Mouse (Mus musculus): ENCODE data around the gene Gm10719. TPM values are rescaled to one million over a fixed set of nuclear protein-coding genes. Genes with fewer than 3 reads are reported as not detected.
A peak's percentile ranks its signal among the peaks of the same experiment; 100 is the strongest.
"Not testable (repeated sequence)": the region's sequence is repeated elsewhere in the genome, so short reads cannot be mapped to it uniquely, and the experiment has no call there.

Gm10719 gene
- polyA plus RNA-seq, 2 experiments, result not detected

DNA sequence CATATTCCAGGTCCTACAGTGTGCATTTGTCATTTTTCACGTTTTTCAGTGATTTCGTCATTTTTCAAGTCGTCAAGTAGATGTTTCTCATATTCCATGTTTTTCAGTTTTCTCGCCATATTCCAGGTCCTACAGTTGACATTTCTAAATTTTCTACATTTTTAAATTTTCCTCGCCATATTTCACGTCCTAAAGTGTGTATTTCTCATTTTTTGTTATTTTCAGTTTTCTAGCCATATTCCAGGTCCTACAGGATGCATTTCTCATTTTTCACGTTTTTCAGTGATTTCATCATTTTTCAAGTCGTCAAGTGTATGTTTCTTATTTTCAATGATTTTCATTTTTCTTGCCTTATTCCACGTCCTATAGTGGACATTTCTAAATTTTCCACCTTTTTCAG is 9.5 kb downstream of the Gm10719 start:
- H3K36me3 ChIP-seq (replicated peaks; ENCODE audit: control insufficient read depth, insufficient read depth, low read depth); ATAC-seq (ENCODE audit: insufficient read depth); DNase-seq (ENCODE audit: low read depth in 3 of 3, low spot score in 3 of 3); H3K9ac ChIP-seq (replicated peaks); H3K4me2 ChIP-seq (ENCODE audit: low read depth); H3K9me3 ChIP-seq (ENCODE audit: control insufficient read depth, low read length); H3K4me1 ChIP-seq (replicated peaks; ENCODE audit: control insufficient read depth in 2 of 2, insufficient read depth in 2 of 2, low read length in 1 of 2); H3K27me3 ChIP-seq (ENCODE audit: control insufficient read depth, insufficient read depth, low read length); H3K4me3 ChIP-seq (ENCODE audit: insufficient read depth in 1 of 2, low read depth in 2 of 2, low read length in 2 of 2); H3K27ac ChIP-seq: not testable (repeated sequence)
- WGBS (ENCODE audit: insufficient replicate concordance), result 55% methylated on average over 9 of the region's 9 CpGs

DNA sequence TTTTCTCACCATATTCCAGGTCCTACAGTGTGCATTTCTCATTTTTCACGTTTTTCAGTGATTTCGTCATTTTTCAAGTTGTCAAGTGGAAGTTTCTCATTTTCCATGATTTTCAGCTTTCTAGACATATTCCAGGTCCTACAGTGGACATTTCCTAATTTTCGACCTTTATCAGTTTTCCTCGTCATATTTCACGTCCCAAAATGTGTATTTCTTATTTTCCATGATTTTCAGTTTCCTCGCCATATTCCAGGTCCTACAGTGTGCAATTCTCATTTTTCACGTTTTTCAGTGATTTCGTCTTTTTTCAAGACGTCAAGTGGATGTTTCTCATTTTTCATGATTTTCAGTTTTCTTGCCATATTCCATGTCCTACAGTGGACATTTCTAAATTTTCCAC is 10.0 kb downstream of the Gm10719 start:
- H3K9me3 ChIP-seq (ENCODE audit: control insufficient read depth, low read length); H3K36me3 ChIP-seq (replicated peaks; ENCODE audit: control insufficient read depth, insufficient read depth, low read depth); H3K27ac ChIP-seq; H3K4me2 ChIP-seq (ENCODE audit: low read depth); H3K27me3 ChIP-seq (ENCODE audit: control insufficient read depth, insufficient read depth, low read length); H3K9ac ChIP-seq (replicated peaks); H3K4me1 ChIP-seq (replicated peaks; ENCODE audit: control insufficient read depth in 2 of 2, insufficient read depth in 2 of 2, low read length in 1 of 2); H3K4me3 ChIP-seq (ENCODE audit: insufficient read depth in 1 of 2, low read depth in 2 of 2, low read length in 2 of 2); ATAC-seq (ENCODE audit: insufficient read depth): not testable (repeated sequence)
- WGBS (ENCODE audit: insufficient replicate concordance), result 59% methylated on average over 9 of the region's 9 CpGs
- peak in 2 of 3 experiments; percentile 52 to 66 for DNase-seq (ENCODE audit: low read depth in 3 of 3, low spot score in 3 of 3)

DNA sequence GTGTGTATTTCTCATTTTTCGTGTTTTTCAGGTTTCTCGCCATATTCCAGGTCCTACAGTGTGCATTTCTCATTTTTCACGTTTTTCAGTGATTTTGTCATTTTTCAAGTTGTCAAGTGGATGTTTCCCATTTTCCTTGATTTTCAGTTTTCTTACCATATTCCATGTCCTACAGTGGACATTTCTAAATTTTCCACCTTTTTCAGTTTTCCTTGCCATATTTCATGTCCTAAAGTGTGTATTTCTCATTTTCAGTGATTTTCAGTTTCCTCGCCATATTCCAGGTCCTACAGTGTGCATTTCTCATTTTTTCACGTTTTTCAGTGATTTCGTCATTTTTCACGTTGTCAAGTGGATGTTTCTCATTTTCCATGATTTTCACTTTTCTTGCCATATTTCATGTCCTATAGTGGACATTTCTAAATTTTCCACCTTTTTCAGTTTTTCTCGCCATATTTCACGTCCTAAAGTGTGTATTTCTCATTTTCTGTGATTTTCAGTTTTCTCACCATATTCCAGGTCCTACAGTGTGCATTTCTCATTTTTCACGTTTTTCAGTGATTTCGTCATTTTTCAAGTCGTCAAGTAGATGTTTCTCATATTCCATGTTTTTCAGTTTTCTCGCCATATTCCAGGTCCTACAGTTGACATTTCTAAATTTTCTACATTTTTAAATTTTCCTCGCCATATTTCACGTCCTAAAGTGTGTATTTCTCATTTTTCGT is 12.2 kb downstream of the Gm10719 start:
- not testable (repeated sequence) for H3K4me1 ChIP-seq (replicated peaks; ENCODE audit: control insufficient read depth in 2 of 2, insufficient read depth in 2 of 2, low read length in 1 of 2); H3K27ac ChIP-seq; H3K4me2 ChIP-seq (ENCODE audit: low read depth); H3K9ac ChIP-seq (replicated peaks); H3K4me3 ChIP-seq (ENCODE audit: insufficient read depth in 1 of 2, low read depth in 2 of 2, low read length in 2 of 2); ATAC-seq (ENCODE audit: insufficient read depth); H3K9me3 ChIP-seq (ENCODE audit: control insufficient read depth, low read length); DNase-seq (ENCODE audit: low read depth in 3 of 3, low spot score in 3 of 3); H3K27me3 ChIP-seq (ENCODE audit: control insufficient read depth, insufficient read depth, low read length); H3K36me3 ChIP-seq (replicated peaks; ENCODE audit: control insufficient read depth, insufficient read depth, low read depth)
- 51% methylated on average over 12 of the region's 16 CpGs for WGBS (ENCODE audit: insufficient replicate concordance)

DNA sequence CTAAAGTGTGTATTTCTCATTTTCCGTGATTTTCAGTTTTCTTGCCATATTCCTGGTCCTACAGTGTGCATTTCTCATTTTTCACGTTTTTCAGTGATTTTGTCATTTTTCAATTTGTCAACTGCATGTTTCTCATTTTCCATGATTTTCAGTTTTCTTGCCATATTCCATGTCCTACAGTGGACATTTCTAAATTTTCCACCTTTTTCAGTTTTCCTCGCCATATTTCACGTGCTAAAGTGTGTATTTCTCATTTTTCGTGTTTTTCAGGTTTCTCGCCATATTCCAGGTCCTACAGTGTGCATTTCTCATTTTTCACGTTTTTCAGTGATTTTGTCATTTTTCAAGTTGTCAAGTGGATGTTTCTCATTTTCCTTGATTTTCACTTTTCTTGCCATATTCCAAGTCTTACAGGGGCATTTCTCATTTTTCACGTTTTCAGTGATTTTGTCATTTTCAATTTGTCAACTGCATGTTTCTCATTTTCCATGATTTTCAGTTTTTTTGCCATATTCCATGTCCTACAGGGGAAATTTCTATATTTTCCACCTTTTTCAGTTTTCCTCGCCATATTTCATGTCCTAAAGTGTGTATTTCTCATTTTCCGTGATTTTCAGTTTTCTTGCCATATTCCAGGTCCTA is 13.6 kb downstream of the Gm10719 start:
- H3K9me3 ChIP-seq (ENCODE audit: control insufficient read depth, low read length); ATAC-seq (ENCODE audit: insufficient read depth); H3K4me3 ChIP-seq (ENCODE audit: insufficient read depth in 1 of 2, low read depth in 2 of 2, low read length in 2 of 2); H3K9ac ChIP-seq (replicated peaks); H3K4me1 ChIP-seq (replicated peaks; ENCODE audit: control insufficient read depth in 2 of 2, insufficient read depth in 2 of 2, low read length in 1 of 2); H3K27ac ChIP-seq; H3K27me3 ChIP-seq (ENCODE audit: control insufficient read depth, insufficient read depth, low read length); H3K36me3 ChIP-seq (replicated peaks; ENCODE audit: control insufficient read depth, insufficient read depth, low read depth); H3K4me2 ChIP-seq (ENCODE audit: low read depth): not testable (repeated sequence)
- 65% methylated on average over 2 of the region's 10 CpGs for WGBS (ENCODE audit: insufficient replicate concordance)
- DNase-seq (ENCODE audit: low read depth in 3 of 3, low spot score in 3 of 3), result peak in 2 of 3 experiments; percentile 96 to 99

DNA sequence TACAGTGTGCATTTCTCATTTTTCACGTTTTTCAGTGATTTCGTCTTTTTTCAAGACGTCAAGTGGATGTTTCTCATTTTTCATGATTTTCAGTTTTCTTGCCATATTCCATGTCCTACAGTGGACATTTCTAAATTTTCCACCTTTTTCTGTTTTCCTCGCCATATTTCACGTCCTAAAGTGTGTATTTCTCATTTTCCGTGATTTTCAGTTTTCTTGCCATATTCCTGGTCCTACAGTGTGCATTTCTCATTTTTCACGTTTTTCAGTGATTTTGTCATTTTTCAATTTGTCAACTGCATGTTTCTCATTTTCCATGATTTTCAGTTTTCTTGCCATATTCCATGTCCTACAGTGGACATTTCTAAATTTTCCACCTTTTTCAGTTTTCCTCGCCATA is 17.1 kb downstream of the Gm10719 start, which contains the start of gene Gm17535:
TSS of gene Gm17535 (plus strand) at position 301 of the 400 bp plus-strand sequence.
- H3K36me3 ChIP-seq (replicated peaks; ENCODE audit: control insufficient read depth, insufficient read depth, low read depth); H3K4me3 ChIP-seq (ENCODE audit: insufficient read depth in 1 of 2, low read depth in 2 of 2, low read length in 2 of 2); H3K27ac ChIP-seq; H3K9ac ChIP-seq (replicated peaks); H3K4me2 ChIP-seq (ENCODE audit: low read depth); DNase-seq (ENCODE audit: low read depth in 3 of 3, low spot score in 3 of 3); H3K27me3 ChIP-seq (ENCODE audit: control insufficient read depth, insufficient read depth, low read length); ATAC-seq (ENCODE audit: insufficient read depth); H3K4me1 ChIP-seq (replicated peaks; ENCODE audit: control insufficient read depth in 2 of 2, insufficient read depth in 2 of 2, low read length in 1 of 2); H3K9me3 ChIP-seq (ENCODE audit: control insufficient read depth, low read length): not testable (repeated sequence)
- WGBS (ENCODE audit: insufficient replicate concordance), result no CpG with 5 or more reads among the region's 8 CpGs

DNA sequence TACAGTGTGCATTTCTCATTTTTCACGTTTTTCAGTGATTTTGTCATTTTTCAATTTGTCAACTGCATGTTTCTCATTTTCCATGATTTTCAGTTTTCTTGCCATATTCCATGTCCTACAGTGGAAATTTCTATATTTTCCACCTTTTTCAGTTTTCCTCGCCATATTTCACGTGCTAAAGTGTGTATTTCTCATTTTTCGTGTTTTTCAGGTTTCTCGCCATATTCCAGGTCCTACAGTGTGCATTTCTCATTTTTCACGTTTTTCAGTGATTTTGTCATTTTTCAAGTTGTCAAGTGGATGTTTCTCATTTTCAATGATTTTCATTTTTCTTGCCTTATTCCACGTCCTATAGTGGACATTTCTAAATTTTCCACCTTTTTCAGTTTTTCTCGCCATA is 19.4 kb downstream of the Gm10719 start, which contains the start of gene Gm10715:
TSS of gene Gm10715 (plus strand) at position 301 of the 400 bp plus-strand sequence.
- H3K36me3 ChIP-seq (replicated peaks; ENCODE audit: control insufficient read depth, insufficient read depth, low read depth); H3K27ac ChIP-seq; DNase-seq (ENCODE audit: low read depth in 3 of 3, low spot score in 3 of 3); H3K4me2 ChIP-seq (ENCODE audit: low read depth); ATAC-seq (ENCODE audit: insufficient read depth); H3K9ac ChIP-seq (replicated peaks); H3K4me1 ChIP-seq (replicated peaks; ENCODE audit: control insufficient read depth in 2 of 2, insufficient read depth in 2 of 2, low read length in 1 of 2); H3K9me3 ChIP-seq (ENCODE audit: control insufficient read depth, low read length); H3K4me3 ChIP-seq (ENCODE audit: insufficient read depth in 1 of 2, low read depth in 2 of 2, low read length in 2 of 2); H3K27me3 ChIP-seq (ENCODE audit: control insufficient read depth, insufficient read depth, low read length): not testable (repeated sequence)
- 56% methylated on average over 6 of the region's 8 CpGs for WGBS (ENCODE audit: insufficient replicate concordance)

DNA sequence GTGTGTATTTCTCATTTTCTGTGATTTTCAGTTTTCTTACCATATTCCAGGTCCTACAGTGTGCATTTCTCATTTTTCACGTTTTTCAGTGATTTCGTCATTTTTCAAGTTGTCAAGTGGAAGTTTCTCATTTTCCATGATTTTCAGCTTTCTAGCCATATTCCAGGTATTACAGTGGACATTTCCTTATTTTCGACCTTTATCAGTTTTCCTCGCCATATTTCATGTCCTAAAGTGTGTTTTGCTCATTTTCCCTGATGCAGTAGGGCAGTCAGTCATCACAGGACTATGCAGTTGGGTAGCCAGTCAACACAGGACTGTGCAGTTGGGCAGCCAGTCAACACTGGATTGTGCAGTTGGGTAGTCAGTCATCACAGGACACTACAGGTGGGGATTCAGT is 21.0 kb downstream of the Gm10719 start:
- peak in 2 of 3 experiments; percentile 14 to 20 for DNase-seq (ENCODE audit: low read depth in 3 of 3, low spot score in 3 of 3)
- H3K9ac ChIP-seq (replicated peaks); H3K9me3 ChIP-seq (ENCODE audit: control insufficient read depth, low read length); H3K36me3 ChIP-seq (replicated peaks; ENCODE audit: control insufficient read depth, insufficient read depth, low read depth); H3K4me1 ChIP-seq (replicated peaks; ENCODE audit: control insufficient read depth in 2 of 2, insufficient read depth in 2 of 2, low read length in 1 of 2); H3K4me3 ChIP-seq (ENCODE audit: insufficient read depth in 1 of 2, low read depth in 2 of 2, low read length in 2 of 2); H3K27ac ChIP-seq; ATAC-seq (ENCODE audit: insufficient read depth); H3K4me2 ChIP-seq (ENCODE audit: low read depth); H3K27me3 ChIP-seq (ENCODE audit: control insufficient read depth, insufficient read depth, low read length): not testable (repeated sequence)
- 42% methylated on average over 4 of the region's 4 CpGs for WGBS (ENCODE audit: insufficient replicate concordance)

Data from liver, embryonic 14.5 days (tissue).